Mouse (Mus musculus): ENCODE measurements at regions not wholly inside any gene's neighbourhood (a gene's known extent, or its start where the extent isn't known, plus 50 kb on each side); places are given as distances from the start of the nearest gene placed in this dataset.

DNA sequence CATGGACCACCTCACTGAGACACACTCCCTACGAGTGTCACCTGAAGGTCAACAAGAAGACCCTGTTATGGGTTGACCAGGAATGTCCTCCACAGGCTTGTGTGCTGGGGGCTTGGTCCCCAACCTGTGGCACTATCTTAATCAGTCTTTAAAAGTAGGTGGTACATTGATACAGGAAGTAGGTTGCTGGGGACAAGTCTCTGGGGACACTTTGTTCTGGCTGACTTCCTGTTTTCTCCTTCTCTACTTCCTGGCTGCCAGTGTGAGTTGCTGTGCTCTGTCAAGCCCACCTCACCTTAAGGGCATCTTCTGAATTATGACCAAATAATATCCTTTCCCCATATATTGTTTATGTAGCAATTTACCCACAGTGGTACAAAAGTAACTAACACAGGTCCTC, 96.1 kb downstream of the Cct6b start:
- no peak for DNase-seq (ENCODE audit: low spot score in 2 of 2)

DNA sequence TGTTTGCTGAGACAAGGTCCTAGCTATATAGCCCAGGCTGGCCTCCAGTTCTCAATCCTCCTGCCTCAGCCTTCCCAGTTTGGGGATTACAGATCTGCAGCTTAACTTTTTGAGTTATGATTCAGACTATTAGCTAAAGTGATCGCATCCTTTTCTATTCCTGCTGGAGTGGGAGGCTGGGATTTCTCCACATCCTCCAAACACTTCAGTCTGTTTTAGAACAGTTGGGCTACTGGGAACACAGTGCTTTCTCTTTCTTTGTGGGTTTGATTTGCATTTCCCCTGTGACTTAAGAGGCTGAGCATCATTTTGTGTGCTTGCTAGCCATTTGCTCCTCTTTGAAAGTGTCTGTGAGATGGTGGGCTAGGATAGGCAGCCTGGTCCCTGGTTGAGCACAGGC, 100.0 kb downstream of the Cct6b start:
- no peak for DNase-seq (ENCODE audit: low spot score in 2 of 2)

DNA sequence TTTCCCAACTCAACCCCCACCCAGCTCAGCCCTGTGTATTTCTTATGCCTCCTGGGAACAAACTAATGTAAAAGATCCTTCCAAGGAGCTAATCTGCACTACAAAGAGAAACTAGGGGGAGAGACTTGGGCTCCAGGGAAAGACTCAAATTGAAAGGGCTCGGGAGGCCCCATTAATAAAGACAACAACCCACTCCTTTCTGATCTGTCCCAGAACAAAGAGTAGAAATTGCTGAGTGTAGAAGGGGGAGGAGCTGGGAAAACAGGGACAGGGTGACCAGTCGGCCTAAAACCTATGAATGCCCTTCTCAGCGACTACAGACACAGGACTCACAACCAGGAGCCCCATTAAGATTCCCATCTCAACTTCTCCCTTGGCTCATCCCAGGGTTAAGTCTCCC, 102.0 kb downstream of the Cct6b start:
- DNase-seq (ENCODE audit: low spot score in 2 of 2), result no peak

DNA sequence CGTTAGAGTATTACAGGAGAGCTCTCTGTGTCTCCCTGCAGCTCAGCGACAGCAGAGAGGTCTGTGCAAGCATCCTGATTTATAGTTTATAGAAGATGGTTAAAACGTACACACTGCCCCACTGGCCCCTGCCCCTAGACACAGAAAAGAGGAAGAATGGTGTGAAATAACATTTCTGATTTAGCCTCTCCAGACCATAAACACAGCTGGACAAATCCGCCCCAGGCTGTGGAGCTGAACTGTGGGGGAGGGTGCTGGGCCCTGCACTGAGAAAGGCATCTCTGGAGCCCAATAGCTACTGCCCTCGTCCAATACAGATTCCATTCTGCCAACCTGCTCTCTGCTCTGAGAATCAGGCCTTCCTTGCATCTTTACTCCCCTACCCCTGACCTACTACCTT, 112.4 kb downstream of the Cct6b start:
- DNase-seq (ENCODE audit: low spot score in 2 of 2), result no peak

DNA sequence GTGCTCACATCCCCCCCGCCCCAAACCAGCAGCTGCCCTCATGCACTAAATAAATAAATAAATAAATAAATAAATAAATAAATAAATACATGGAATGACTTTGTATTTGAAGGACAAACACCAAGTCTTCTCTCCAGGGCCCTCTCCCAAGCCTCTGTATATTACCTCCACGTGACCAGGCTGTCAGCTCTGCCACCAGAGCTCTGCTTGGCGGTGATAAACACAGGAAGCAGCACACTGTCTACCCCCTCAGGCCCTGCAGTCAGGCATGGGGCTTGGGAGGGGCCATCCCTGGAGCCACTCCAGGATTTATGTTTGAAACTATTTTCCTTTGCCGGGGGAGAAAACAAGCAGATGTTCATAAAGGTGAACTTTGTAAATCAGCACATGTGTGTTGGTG, 125.6 kb downstream of the Cct6b start:
- DNase-seq (ENCODE audit: low spot score in 2 of 2), result no peak

DNA sequence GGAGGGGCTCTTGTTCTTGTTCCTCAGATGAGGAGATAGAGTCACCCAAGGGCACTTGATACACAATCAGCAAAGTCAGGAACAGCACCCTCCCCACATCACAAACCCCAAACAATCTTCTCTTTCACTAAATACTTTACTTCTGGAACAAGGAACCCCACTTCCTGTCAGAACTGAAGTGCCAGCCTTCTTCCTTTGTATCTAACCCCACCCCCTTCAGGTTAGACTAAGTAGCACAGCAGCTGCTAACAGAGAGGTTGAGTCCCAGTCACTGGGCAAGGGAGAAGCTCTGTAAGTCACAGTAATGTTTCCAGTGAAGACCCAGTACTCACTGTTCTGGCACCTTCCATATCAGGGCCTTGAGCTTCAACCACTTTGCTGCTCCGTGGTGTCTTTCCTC, 131.9 kb downstream of the Cct6b start:
- no peak for DNase-seq (ENCODE audit: low spot score in 2 of 2)

DNA sequence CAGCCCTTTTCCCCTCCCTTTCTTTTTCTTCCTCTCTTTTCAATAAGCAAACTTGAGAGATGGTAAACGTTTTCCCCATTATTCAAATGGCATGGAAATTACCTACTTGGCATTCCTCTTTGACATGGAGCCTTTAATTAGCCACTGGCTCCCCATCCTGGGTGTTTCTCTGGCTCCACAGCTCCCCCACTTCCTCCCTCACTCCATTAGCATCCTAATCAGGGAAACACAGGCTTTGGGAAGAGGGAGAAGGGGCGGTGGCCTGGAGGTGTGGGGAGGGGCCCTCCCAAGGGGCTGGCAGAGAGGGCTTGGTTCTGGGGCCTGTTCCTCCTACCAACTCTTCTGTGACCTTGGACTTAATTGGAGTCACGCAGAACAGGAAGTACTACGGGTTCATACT, 132.7 kb downstream of the Cct6b start:
- DNase-seq (ENCODE audit: low spot score in 2 of 2), result no peak

DNA sequence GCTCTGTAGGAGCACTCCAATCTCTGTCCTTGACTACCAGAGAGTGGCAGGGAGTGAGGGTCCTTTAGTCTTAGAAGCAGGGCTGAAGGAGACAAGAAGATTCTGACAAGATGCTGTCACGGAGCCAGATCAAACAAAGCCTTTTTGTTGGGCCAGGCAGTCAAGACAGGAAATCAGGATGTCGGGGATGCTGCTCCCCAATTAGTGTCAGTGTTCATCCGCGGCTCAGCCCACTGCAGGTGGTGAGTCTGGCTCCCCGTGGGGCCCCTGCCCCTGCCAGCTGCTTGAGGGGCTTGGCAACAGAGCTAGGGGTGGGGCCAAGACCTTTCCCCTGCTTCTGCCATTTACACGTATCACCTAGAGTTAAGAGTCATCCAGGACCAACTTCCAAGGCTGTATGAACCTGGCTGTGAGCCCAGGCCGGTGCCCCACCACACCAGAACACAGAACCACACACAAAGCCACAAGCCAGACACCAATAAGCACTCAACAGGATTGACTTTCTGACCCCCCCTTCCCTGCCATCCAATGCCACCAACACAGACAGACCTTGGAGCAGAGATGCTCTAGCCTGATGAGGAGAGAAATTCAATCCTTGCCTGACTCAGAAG, 137.5 kb downstream of the Cct6b start:
- DNase-seq (ENCODE audit: low spot score in 2 of 2), result no peak

DNA sequence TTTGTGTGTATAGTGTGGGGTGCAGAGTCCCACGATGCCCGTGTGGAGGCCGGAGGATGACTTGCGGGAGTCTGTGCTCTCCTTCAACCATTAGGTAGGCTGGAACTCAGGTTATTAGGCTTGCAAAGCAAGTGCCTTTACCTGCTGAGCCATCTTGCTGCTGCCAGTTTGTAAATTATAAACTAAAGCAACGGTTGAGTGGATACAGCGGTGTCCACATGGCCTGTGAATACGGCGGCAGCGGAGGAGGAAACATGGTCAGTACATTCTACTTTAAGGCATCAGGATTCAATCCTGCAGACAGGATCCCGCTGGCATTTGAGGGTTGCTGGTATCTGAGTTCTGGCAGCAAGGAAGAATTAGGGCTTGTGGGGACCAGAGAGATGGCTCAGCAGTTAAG, 143.1 kb downstream of the Cct6b start:
- no peak for DNase-seq (ENCODE audit: low spot score in 2 of 2)

DNA sequence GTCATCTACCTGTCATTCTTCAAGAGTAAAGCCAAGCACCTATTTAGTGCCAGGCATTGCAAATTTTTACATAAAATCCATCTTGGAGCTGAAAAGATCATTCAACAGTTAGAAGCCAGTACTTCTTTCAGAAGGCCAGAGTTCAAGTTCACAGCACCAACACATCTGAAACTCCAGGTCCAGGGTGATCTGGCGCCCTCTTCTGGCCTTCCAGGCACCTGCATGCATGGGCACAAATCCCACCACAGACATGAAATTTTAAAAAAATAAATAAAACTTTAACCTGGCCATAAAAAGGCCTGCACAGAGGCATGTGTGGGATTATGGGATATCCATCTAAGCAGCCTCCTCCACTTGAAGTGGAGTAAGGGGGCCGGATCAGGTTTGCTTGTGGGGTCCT, 144.7 kb downstream of the Cct6b start:
- DNase-seq (ENCODE audit: low spot score in 2 of 2), result no peak

DNA sequence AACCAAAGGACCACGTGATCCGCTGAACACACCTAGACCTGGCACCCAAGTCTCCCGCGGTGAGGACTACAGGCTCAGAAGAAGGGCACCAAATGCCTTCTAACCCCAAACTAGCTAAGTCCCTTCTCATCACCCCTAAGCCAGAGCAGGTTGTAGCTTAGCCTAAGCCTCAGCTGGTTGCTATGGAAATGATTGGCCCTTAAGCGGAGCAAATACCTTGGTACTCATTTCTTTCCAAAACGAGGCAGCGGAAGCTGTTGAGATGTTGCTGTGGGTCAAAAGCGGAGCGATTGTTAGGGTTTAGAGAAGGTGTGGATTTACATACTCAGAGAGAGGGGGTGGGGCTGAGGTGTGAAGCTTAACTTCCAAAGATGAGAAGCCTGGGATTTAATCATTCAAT, 145.7 kb downstream of the Cct6b start:
- DNase-seq (ENCODE audit: low spot score in 2 of 2), result no peak

DNA sequence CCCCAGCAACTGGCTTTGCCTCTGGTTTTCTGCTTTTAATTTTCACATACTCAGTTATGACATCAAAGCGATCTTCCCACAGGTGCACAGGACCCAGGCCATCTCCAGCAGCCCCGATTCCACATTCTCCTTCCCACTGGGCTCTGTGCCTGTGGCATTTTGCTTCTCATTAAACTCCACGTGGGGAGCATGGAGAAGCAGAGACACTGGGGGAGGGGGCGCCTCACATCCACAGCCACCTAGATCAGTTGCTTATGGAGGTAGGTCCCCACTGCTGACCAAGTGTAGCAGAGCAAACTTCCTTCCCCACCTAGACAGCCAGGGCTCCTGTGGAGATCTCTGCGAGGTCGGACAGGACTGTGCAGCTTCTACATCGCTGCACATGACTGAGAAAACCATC, 147.3 kb downstream of the Cct6b start:
- DNase-seq (ENCODE audit: low spot score in 2 of 2), result no peak

DNA sequence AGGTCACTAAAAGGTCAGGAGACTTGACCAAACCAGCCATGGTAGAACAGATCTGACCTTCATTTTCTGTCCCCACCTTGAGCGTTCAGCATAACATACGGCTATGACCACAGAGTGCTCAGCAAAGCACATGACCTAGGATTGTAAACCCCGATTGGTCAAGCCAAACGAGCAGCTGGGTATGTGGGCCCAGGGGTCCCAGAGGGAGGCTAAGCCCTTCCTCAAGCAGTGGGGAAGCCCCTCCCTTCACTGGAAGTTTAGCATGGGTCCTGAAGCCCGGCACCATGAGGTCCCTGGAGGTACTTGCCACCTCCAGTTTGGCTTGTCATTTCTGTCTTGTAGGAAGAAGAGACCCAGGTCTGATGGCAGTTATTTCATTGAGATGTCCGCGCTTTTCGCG, 149.8 kb downstream of the Cct6b start:
- no peak for DNase-seq (ENCODE audit: low spot score in 2 of 2)

DNA sequence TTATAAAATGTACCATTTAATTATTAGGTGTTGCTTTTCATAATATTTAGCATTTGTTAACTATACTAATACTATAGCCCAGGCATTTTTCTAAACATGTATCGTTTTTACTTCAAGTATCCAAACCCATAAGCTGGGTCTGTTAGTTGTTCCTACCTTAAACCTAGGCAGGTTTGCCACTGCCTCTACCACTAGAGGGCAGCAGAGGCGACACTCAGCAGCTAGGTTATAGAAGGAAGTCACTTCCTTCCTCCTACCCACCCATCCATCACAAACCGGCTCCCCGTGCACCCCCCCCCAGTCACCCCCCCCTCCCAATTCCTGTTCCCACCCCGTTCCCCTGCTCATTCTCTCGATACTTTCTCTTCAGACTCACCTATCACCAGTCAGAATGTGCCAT, 150.6 kb downstream of the Cct6b start:
- DNase-seq (ENCODE audit: low spot score in 2 of 2), result peak; percentile 22 to 39

DNA sequence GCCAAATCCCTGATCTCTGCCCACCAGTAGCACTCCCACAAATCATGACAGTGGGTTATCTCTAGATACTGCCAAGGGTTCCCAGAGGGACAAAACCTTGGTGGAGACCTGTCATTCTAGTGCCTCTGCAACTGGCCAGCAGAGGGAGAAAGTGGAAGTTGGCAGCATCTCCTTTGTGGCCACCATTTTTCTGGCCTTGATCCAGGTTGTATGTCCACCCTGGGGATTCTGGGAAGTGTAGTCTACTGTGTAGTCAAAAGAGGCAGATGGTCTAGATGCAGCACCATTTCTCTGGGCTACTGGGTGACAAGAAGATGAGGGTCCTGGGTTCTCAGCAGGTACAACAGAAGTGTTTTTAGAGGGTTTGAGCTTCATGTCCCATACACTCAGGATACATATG, 152.1 kb downstream of the Cct6b start:
- no peak for DNase-seq (ENCODE audit: low spot score in 2 of 2)

DNA sequence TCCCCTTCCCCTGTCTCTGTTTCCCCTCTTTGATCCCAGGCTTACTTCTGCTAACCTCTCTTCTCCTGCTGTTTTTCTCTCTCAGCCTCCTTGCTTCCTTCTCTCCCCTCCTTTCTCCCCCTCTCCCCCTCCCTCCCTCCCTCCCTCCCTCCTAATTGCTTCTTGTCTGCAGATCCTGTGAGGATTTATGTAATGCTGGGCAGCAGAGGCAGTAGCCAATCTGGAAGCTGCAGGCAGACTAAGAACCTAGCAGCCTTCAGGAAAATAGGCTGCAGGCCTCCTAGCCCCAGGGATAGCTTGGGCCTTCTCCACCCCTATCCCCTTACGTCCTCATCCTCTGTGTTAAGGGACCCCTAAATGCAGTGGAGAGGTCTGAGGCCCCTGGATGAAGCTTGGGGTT, 155.2 kb downstream of the Cct6b start:
- DNase-seq (ENCODE audit: low spot score in 2 of 2), result no peak

DNA sequence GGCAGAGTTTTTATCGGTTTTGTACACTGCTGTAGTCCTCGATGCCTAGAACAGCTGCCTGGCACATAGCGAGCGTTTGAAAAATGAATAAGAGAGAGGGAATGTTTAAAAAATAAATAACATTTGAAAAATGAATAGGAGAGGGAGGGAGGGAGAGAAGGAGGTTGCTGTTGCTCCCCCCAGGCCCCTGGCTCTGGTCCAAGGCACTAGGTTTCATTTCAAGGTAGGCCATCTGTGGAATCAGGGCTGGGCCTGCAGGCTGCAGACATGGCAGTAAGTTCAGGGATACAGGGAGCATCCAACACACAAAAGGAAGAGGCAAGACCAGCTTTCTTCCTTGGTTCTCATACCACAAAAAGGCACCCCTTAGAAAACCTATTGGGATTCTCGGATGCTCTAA, 156.5 kb downstream of the Cct6b start:
- DNase-seq (ENCODE audit: low spot score in 2 of 2), result no peak

DNA sequence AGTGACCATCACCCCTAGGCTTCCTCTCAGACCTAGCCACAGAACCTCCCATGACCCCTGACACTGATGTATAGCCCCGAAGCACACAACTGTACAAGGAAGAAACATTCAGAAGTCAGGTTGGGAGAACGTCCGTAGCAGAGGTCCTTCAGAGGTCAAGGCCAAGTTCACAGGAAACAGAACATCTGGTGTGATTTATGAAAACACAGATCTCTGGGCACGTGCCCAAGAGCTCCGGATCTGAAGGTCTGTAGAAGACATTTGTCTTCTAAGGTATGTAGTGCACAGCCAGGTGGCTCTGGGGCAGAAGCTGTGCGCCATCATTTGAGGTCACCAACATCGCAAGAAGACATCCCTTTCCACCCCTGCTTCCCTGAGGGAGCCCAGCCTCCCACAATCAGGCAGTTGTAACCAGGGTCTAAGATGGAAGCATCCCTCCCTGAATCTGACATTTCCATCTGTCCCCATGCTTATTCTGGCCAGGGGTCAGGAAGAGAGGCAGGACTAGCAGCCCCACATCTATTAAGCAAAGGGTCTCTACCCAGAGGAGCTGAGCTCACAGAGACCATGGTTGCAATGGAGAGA, 159.8 kb downstream of the Cct6b start:
- no peak for DNase-seq (ENCODE audit: low spot score in 2 of 2)

DNA sequence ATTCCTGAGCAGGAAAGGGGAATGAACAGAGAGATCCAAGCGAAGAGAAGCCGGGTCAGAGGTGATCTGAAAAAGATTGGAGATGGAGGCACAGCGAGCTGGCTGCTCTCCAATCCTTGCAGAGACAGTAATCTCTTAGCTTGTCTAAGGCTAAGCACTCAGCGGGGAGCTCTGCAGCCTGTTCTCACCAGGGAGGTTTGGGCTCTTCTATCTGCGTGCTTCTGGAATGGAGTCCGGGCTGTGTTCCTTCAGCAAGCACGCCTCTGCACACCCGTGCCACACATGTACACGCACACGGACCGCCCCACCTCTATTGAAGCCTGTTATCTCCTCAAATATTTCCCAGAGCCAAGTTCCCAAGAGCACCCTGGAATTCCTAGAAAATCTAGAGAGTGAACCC, 161.3 kb downstream of the Cct6b start:
- no peak for DNase-seq (ENCODE audit: low spot score in 2 of 2)

DNA sequence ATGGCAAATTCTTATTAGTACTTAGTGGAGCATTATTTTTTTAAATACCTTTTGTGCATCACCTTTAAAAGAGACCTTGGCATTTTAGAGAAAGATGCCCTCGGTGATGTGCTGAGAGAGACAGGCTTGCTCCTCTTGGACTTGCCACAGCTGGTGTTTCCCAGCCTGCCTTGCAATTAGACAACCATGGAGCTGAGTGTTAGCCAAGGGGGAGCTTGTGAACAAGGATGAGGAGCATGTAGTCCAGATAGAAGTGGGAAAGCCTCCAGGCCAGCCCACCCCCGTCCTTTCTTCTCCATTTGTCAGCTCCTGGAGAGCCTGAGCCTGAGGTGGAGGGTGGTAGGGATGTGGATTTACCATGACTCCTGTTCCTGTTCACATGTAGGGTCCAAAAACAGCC, 161.9 kb downstream of the Cct6b start:
- no peak for DNase-seq (ENCODE audit: low spot score in 2 of 2)

DNA sequence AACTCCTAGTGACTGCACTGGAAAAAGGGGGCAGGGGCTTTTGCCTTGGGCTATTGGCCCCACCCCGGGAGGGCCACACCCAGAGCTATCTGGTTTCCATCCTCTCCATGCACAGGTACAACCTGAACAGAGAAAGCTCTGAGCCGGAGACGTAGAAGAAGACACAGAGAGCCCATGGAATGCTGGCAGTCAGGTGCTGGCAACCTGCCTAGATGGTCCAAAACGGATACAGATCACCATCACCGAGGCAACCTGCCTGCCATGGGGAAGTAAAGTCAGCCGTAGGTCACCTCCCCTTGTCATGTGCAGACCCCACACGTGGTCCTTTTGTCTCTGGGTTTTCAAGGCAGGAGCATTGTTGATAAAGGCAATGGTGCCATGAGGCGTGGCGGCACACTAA, 164.0 kb downstream of the Cct6b start:
- DNase-seq (ENCODE audit: low spot score in 2 of 2), result no peak

DNA sequence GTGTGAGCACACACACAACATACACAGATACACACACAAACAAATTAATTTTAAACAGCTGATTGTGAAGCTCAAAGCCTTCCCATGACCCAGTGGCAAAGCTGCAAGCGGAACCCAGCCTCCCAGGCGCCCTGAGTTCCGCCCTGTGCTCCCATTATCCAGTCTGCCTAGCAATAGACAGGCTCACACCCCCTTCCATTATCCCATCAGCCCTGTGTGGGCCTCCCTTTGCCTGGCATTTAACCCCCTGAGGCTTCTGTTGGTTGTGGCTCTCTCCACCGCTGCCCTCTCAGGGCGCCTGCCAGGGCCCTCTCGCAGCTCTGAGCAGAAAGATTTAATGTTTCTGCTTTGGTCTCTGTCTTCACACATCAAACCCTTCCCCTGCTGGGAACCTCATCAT, 166.4 kb downstream of the Cct6b start:
- no peak for DNase-seq (ENCODE audit: low spot score in 2 of 2)

DNA sequence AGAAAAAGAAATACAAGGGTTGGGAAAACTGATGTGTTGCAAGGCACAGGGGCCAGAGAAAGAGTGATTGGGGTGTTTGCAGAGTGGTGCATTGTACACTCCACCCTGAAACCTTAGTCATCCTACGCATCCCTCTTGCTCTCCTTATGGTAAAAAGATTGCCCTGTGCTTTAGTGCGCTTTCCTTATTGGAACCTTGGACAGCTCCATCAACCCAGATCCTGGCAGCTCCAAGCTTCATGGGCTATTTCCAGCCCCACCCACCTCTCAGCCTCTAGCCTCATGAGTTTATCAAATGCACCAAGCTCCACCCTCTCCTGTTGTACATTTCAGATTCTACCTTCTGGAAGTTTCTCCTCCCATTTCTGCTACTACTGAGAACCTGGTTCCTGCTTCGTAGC, 167.3 kb downstream of the Cct6b start:
- DNase-seq (ENCODE audit: low spot score in 2 of 2), result no peak

DNA sequence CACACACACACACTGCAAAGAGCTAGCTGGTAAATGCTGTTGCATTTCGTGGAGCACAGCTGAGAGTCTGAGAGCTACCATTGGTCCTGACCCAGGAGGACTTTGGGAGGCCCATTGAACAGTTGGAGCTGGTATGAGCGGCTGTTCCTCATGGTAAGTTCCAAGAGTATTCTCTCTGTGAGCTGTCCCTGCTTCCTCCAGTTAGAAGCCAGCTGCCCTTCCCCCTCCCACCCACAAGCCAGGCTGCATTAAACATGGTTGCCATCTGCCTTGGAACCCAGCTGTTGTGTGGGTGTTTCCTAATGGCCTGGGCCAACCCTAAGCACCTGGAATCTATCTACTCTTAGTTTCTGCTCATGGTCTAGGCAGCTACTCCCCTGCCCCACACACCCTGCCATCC, 174.4 kb downstream of the Cct6b start:
- DNase-seq (ENCODE audit: low spot score in 2 of 2), result no peak
